Mouse (Mus musculus) CH12.LX (cell line): Measurements from ENCODE around the gene Sh3rf3.

Experiments
- CTCF ChIP-seq, 2 experiments: IDR thresholded peaks in 1 of 2; conservative IDR thresholded peaks in 1 of 2; 2 replicates each; pipeline ENCODE4 v1.5.1; 2011 to 2012; ENCODE audit warnings: low read depth in 2 of 2, low read length in 2 of 2, improper control_type of control experiment in 1 of 2, inconsistent platforms in 1 of 2, mild to moderate bottlenecking in 1 of 2, moderate library complexity in 1 of 2
- E2F4 ChIP-seq: IDR thresholded peaks from 2 replicates; pipeline ENCODE4 v1.6.1; 2011; ENCODE audit warnings: low read depth, low read length, improper control_type of control experiment; ENCODE audit not compliant: insufficient replicate concordance
- HCFC1 ChIP-seq: IDR thresholded peaks from 2 replicates; pipeline ENCODE4 v1.6.1; 2012; ENCODE audit warnings: low read depth, mild to moderate bottlenecking, inconsistent platforms, low read length, improper control_type of control experiment
- POLR2A ChIP-seq: IDR thresholded peaks from 2 replicates; pipeline ENCODE4 v1.6.1; 2011; ENCODE audit warnings: low read depth, mild to moderate bottlenecking, improper control_type of control experiment, low read length
- POLR2AphosphoS2 ChIP-seq: IDR thresholded peaks from 2 replicates; pipeline ENCODE4 v1.6.1; 2011; ENCODE audit warnings: low read depth, low read length, improper control_type of control experiment
- RAD21 ChIP-seq: IDR thresholded peaks from 2 replicates; pipeline ENCODE4 v1.6.1; 2011; ENCODE audit warnings: low read depth, mild to moderate bottlenecking, low read length, improper control_type of control experiment, moderate library complexity
- RCOR1 ChIP-seq: conservative IDR thresholded peaks from 2 replicates; pipeline ENCODE4 v1.6.1; 2012; ENCODE audit warnings: low read depth, mild to moderate bottlenecking, inconsistent platforms, low read length, improper control_type of control experiment
- SIN3A ChIP-seq: IDR thresholded peaks from 2 replicates; pipeline ENCODE4 v1.6.1; 2012; ENCODE audit warnings: low read length, improper control_type of control experiment, inconsistent platforms
- TCF12 ChIP-seq: IDR thresholded peaks from 2 replicates; pipeline ENCODE4 v1.6.1; 2014; ENCODE audit warnings: low read depth, mild to moderate bottlenecking, inconsistent platforms, low read length, improper control_type of control experiment
- UBTF ChIP-seq: IDR thresholded peaks from 2 replicates; pipeline ENCODE4 v1.6.1; 2012; ENCODE audit warnings: low read depth, mild to moderate bottlenecking, inconsistent platforms, low read length, improper control_type of control experiment, moderate library complexity
- ZMIZ1 ChIP-seq: IDR thresholded peaks from 2 replicates; pipeline ENCODE4 v1.6.1; 2012; ENCODE audit warnings: low read depth, mild to moderate bottlenecking, inconsistent platforms, low read length, improper control_type of control experiment
- ZNF384 ChIP-seq: IDR thresholded peaks from 2 replicates; pipeline ENCODE4 v1.6.1; 2012; ENCODE audit warnings: low read depth, low read length, improper control_type of control experiment, inconsistent platforms

DNA sequence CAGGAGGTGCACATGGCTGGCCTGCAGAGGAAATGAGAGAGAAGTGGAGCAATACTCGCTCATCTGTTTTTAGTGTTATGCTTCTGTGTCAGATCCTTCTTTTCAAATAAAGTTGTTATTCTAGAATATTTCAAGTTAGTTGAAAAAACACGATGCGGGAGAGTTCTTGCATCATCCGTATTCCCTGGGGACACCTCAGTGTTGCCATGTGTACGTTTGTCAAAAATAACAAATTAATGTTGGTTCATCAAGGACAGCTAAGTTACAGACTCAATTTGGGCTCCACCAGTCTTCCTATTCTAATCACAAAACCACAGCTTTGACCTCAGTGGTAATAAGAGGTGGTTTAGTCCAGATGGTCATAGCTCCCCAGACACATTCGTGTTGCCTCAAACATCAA, 35.4 kb downstream of the Sh3rf3 start:
- no peak for TF ChIP-seq CTCF (conservative IDR thresholded peaks at IDR 0.05 in 1 of 2, IDR thresholded peaks at IDR 0.05 in 1 of 2; ENCODE audit: low read depth in 2 of 2, low read length in 2 of 2)
- TF ChIP-seq POLR2AphosphoS2, result no peak
- TF ChIP-seq RCOR1, result no peak
- no peak for TF ChIP-seq POLR2A
- TF ChIP-seq E2F4, result no peak
- no peak for TF ChIP-seq UBTF
- no peak for TF ChIP-seq RAD21
- TF ChIP-seq HCFC1, result no peak
- TF ChIP-seq SIN3A, result no peak
- TF ChIP-seq ZMIZ1, result no peak
- no peak for TF ChIP-seq ZNF384
- TF ChIP-seq TCF12, result no peak
